Mouse (Mus musculus) hindbrain, embryonic 15.5 days (tissue): Measurements from ENCODE around the gene Mrps18b. TPM values are rescaled to one million over a fixed set of nuclear protein-coding genes. Genes with fewer than 3 reads are reported as not detected.

Source experiments
- ATAC-seq: fragments of 200-750 bp; cut with Nextera tagmentation; 2 replicates; pipeline ENCODE4 v1.8.0; 2017; ENCODE audit warnings: low read depth, moderate number of reproducible peaks, moderate TSS enrichment; ENCODE audit not compliant: low FRiP score
- H3K27ac ChIP-seq: fragments of 300-500 bp; sonication (generic); replicated peaks from 2 replicates; pipeline ENCODE4 v1.5.1; 2015; ENCODE audit warnings: mild to moderate bottlenecking, inconsistent platforms
- H3K27me3 ChIP-seq: fragments of 300-500 bp; sonication (generic); 2 replicates; pipeline ENCODE4 v1.6.1; 2015; ENCODE audit warnings: control low read depth, inconsistent platforms
- H3K36me3 ChIP-seq: fragments of 300-500 bp; sonication (generic); 2 replicates; pipeline ENCODE4 v1.6.1; 2015; ENCODE audit warnings: control low read depth, inconsistent platforms
- H3K4me1 ChIP-seq: fragments of 300-500 bp; sonication (generic); replicated peaks from 2 replicates; pipeline ENCODE4 v1.6.1; 2015; ENCODE audit warnings: control low read depth, inconsistent platforms
- H3K4me2 ChIP-seq: fragments of 300-500 bp; sonication (generic); 2 replicates; pipeline ENCODE4 v1.6.1; 2015; ENCODE audit warnings: moderate library complexity, mild to moderate bottlenecking, inconsistent platforms
- H3K4me3 ChIP-seq: fragments of 300-500 bp; sonication (generic); 2 replicates; pipeline ENCODE4 v1.5.1; 2015; ENCODE audit warnings: mild to moderate bottlenecking, inconsistent platforms
- H3K9ac ChIP-seq: fragments of 300-500 bp; sonication (generic); 2 replicates; pipeline ENCODE4 v1.6.1; 2015; ENCODE audit warnings: inconsistent platforms
- H3K9me3 ChIP-seq: fragments of 300-500 bp; sonication (generic); 2 replicates; pipeline ENCODE4 v1.6.1; 2016; ENCODE audit warnings: control low read depth, inconsistent platforms
- WGBS: fragments of 180-500 bp; shearing (Covaris S2); methylation state at CpG from one replicate; pipeline ENCODE4 v1.1.7; 2015; 5-methylcytosine and 5-hydroxymethylcytosine counted together
- polyA plus RNA-seq: library from polyadenylated mRNA; unstranded; fragments of >200 nt; fragmentation: Nextera tagmentation; extraction: Ambion mirVana; gene quantifications from 2 replicates; pipeline ENCODE4 v1.2.1, GENCODE M21; 2015

Gene Mrps18b
- polyA plus RNA-seq, 1 experiment from 2014 or later, result 59.1 TPM

DNA sequence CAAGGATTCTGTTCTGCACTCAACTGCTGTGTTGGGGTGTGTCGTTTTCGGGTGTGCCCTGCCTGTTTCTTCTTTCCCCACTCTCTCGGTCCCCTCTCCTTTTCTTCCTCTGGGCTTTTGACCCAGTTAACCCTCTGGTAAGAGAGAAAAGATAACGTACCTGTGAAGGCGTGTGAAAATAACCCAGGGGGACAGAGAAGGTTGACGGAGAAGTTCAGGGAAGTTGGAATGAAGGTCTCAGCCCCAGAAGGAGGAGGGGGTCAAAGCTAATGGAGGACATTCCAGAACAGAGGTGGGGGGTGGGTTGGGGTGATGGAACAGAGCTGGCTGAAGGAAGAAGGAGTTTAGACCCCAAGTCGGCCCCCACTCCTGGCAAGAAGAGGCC, 47.2 kb downstream of the Mrps18b start:
- peak overlapping the region; percentile 82 for H3K9ac ChIP-seq
- H3K9me3 ChIP-seq, result 0 out of 2 replicates have a peak, but pooled peaks cover 2% of the 10 kb centered on the region
- whole genome bisulfite sequencing, result 9% methylated on average over 7 of the region's 7 CpGs
- H3K4me2 ChIP-seq, result peak overlapping the region; percentile 90
- peaks cover 4% of the 10 kb centered on the region; the same call in 1 of the 2 replicates for H3K36me3 ChIP-seq
- peak overlapping the region; percentile 75 for H3K27ac ChIP-seq
- H3K4me1 ChIP-seq, result peaks cover 78% of the 10 kb centered on the region
- ATAC-seq, result no peak
- H3K27me3 ChIP-seq, result no peaks in the 10 kb centered on the region
- H3K4me3 ChIP-seq, result peak overlapping the region; percentile 67

DNA sequence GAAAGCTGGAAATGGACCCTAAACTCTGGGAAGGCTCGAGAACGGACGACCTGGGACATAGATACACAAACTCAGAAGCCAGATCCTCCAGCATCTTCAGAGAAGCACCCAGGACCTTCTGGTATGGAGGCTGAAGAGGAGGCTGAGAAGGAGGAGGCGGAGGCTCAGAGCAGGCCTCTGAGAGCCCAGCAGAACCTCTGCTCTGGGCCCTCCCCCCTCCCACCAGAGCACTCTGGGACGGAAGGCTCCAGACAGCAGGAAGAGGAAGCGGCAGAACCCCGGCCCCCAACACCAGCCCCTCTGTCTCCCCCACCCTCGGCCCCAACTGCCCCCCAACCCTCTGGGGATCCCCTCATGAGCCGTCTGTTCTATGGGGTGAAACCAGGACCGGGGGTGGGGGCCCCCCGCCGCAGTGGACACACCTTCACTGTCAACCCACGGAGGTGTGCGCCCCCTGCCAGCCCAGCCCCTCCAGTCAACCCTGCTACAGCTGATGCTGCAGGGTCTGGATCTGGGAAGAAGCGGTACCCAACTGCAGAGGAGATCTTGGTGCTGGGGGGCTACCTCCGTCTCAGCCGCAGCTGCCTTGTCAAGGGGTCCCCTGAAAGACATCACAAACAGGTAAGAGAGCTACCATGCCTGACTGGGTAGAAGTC, 47.9 kb downstream of the Mrps18b start:
- 25% methylated on average over 17 of the region's 17 CpGs for WGBS
- Histone ChIP-seq H3K9me3 (0 out of 2 replicates have a peak, but pooled peaks cover 2% of the 10 kb centered on the region), H3K4me1 (peaks cover 71% of the 10 kb centered on the region), H3K4me2 (peak overlapping the region; percentile 90), H3K4me3 (peak overlapping the region; percentile 67), H3K9ac (peak overlapping the region; percentile 82), H3K27ac (peak overlapping the region; percentile 75), H3K27me3 (no peaks in the 10 kb centered on the region), H3K36me3 (peaks cover 4% of the 10 kb centered on the region; the same call in 1 of the 2 replicates)
- no peak for ATAC-seq

DNA sequence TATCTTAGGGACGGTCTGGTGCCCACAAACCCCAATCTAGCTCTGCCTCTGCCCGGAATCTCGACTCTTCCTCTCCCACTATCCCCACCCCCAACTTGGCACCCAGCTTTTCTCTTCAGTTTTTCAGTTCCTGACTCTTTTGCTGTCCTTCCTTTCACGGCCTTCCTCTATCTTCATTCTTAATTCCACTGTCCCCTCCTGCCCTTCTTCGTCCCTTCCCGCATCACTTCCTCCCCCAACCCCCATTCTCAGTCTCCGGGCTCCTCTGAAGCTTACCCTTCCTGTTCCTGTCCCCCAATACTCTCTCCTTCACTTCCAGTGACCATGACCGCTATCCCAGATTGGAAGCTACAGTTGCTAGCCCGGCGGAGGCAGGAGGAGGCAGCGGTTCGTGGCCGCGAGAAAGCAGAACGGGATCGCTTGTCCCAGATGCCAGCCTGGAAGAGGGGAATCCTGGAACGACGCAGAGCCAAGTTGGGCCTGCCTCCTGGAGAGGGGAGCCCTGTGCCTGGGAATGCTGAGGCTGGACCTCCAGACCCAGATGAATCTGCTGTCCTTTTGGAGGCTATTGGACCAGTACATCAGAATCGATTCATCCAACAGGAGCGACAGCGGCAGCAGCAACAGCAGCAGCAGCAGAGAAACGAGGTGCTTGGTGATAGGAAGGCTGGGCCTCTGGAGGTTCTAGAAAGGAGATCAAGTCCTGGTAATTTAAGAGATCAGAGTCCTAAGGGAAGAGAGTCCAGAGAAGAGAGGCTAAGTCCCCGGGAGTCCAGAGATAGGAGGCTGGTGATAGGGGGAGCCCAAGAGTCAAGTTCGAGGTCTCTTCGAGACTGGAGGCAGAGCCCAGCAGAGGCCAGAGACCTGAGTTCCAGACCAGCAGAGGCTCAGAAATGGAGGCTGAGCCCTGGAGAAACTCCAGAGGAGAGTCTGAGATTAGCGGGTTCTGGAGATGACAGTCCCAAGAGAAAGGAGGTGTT, 49.0 kb downstream of the Mrps18b start:
- Histone ChIP-seq H3K4me2 (peak overlapping the region; percentile 90), H3K27ac (peak overlapping the region; percentile 98), H3K27me3 (no peaks in the 10 kb centered on the region), H3K36me3 (peaks cover 4% of the 10 kb centered on the region; the same call in 1 of the 2 replicates), H3K4me3 (peak overlapping the region; percentile 67), H3K9me3 (0 out of 2 replicates have a peak, but pooled peaks cover 2% of the 10 kb centered on the region), H3K4me1 (peaks cover 61% of the 10 kb centered on the region), H3K9ac (peak overlapping the region; percentile 82)
- ATAC-seq, result no peak
- 6% methylated on average over 26 of the region's 26 CpGs for WGBS

DNA sequence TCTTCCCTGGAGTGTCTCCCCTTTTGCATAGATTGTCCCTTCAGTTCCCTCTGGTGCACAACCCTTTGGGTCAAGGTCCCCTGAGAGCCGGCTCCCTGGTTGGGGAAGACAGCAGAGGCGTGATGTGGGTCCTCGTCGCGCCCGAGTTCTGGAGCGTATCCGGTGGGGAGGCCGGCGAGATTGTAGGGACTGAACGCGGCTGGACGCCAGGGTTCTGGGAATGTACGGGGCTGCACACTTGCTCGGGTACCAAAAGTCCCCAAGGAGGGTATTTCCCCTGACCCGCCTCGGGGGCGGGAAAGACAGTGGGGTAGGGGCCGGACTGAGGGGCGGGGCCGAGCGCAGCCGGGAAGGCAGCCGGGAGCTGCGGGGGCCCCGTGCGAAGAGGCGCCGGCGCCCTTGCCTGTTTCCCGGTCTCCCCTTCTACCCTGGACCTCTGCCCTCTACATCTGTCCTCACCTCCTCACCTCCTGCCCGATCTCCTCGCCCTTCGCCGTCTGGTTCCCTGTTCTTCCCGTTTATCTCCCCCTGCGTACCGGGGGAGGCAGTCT, 49.8 kb downstream of the Mrps18b start:
- peak; percentile 43 for ATAC-seq
- WGBS, result under 1% methylated on average over 34 of the region's 38 CpGs
- peaks cover 61% of the 10 kb centered on the region for H3K4me1 ChIP-seq
- H3K4me2 ChIP-seq, result peak overlapping the region; percentile 90
- peaks cover 4% of the 10 kb centered on the region; the same call in 1 of the 2 replicates for H3K36me3 ChIP-seq
- H3K27ac ChIP-seq, result peak overlapping the region; percentile 98
- peak overlapping the region; percentile 82 for H3K9ac ChIP-seq
- no peaks in the 10 kb centered on the region for H3K27me3 ChIP-seq
- H3K4me3 ChIP-seq, result peak overlapping the region; percentile 67
- 0 out of 2 replicates have a peak, but pooled peaks cover 2% of the 10 kb centered on the region for H3K9me3 ChIP-seq

DNA sequence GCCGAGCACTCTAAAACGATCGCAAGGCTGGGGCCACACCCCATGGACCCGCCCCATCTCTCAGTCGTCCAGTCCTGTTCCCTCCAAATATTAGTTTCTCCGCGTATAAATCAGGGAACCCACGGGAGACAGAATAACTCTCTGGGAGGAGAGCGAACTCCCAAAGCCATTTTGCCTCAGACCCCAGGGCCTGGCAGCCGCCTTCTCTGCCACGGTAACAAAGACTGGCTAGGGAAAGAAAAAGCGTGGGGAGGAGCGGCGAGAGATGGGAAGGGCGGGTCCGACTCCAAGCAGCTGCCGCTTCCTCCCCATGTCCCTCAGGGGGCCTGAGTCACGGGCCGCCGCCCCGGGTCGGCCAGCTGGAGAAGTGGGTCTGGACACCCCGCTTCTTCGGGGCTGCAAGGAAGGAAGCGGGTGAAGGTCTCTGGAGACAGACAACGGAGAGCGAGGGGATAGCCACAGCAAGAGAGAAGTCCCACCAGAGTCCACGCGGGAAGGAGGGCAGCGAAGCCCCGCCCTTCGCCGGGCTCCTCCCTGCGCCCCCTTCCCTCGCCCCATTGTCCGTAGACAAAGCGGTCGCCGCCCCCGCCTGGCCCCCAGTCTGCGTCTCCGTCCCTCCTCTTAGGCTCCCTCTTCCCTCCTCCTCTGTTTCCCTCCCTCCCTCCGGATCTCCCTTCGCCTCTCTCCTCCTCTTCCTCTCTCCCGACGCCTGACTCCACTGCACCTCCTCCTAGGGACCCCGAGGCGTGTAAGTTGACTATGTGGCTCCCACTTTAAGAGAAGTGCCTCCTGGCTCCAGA, 50.5 kb downstream of the Mrps18b start, which contains the start of gene Ppp1r18:
Gene Ppp1r18 (plus strand): TSS at position 113 of the 800 bp plus-strand sequence.
- Histone ChIP-seq H3K4me3 (peak within 1 kb of the TSS; percentile 67), H3K27ac (peak within 1 kb of the TSS; percentile 98), H3K9me3 (no peaks in the 10 kb centered on the region), H3K9ac (peak within 1 kb of the TSS; percentile 82), H3K4me2 (peak within 1 kb of the TSS; percentile 90), H3K36me3 (no peaks in the 10 kb centered on the region), H3K27me3 (no peaks in the 10 kb centered on the region), H3K4me1 (peaks cover 55% of the 10 kb centered on the region)
- peak; percentile 62 for ATAC-seq
- WGBS, result under 1% methylated on average over 36 of the region's 48 CpGs

DNA sequence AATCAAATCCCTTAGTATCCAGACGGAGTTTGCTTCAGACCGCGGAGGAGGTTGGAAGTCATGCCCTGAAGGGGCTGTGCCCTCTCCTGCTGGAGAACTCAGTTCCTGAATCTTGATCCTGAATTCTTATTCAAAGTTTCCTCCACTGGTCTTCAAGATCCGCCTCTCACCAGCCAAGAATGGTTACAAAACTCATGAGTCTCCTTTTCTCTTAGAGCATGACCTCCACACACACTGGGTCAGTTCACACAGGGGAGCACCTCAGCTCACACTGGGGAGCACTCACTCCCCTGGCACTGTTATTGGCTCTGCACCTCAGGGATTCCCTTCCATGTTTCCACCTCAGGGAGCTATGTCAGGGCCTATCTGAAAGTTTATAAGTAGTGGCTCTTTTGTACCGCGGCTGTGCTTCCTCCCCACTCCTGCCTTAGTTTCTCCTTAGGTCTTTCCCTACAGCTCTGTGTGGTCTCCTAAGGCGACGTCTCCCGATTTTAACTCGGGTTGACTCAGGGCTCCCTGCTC, 51.3 kb downstream of the Mrps18b start:
- whole genome bisulfite sequencing, result 20% methylated on average over 10 of the region's 10 CpGs
- H3K27ac ChIP-seq, result peak overlapping the region; percentile 98
- H3K4me1 ChIP-seq, result peaks cover 50% of the 10 kb centered on the region
- H3K4me2 ChIP-seq, result peak overlapping the region; percentile 90
- H3K4me3 ChIP-seq, result peak overlapping the region; percentile 67
- ATAC-seq, result no peak
- H3K9me3 ChIP-seq, result no peaks in the 10 kb centered on the region
- H3K9ac ChIP-seq, result peak overlapping the region; percentile 82
- no peaks in the 10 kb centered on the region for H3K27me3 ChIP-seq
- H3K36me3 ChIP-seq, result no peaks in the 10 kb centered on the region

DNA sequence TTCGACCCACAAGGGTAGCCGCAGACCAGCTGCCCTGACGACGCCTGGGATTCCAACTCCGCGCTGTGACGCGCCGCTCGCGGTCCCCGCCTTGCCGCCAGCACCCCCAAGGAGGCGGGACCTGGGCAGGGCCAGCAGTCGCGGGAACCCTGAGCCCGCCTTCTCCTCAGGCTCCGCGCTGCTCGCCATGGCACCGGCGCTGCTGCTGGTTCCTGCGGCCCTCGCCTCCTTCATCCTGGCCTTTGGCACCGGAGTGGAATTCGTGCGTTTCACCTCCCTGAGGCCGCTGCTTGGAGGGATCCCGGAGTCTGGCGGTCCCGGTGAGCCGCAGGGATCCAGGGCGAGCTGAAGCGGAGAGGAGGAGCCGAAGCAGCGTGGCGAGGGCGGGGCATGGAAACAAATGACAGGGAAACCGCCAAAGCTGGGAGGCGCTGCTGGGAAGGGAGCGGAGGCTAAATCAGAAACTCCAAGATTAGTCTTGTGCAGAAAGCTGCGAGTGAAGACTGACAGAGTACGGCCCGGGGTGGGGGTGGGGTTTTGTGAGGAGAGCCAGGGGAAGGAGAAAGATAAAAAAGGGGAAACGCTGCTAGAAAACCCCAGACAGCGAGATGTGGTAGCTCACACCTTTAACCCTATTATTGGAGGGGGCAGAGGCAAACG, 54.9 kb downstream of the Mrps18b start, which contains the start of gene Nrm:
Gene Nrm (plus strand): TSS at position 121 of the 660 bp plus-strand sequence.
- no peaks in the 10 kb centered on the region for H3K27me3 ChIP-seq
- H3K4me3 ChIP-seq, result peak within 1 kb of the TSS; percentile 85
- peak within 1 kb of the TSS; percentile 78 for H3K9ac ChIP-seq
- no peaks in the 10 kb centered on the region for H3K9me3 ChIP-seq
- peaks cover 18% of the 10 kb centered on the region for H3K36me3 ChIP-seq
- peaks cover 20% of the 10 kb centered on the region for H3K4me1 ChIP-seq
- 0% methylated on average over 47 of the region's 47 CpGs for WGBS
- peak within 1 kb of the TSS; percentile 97 for H3K27ac ChIP-seq
- ATAC-seq, result peak; percentile 93
- H3K4me2 ChIP-seq, result peak within 1 kb of the TSS; percentile 62

DNA sequence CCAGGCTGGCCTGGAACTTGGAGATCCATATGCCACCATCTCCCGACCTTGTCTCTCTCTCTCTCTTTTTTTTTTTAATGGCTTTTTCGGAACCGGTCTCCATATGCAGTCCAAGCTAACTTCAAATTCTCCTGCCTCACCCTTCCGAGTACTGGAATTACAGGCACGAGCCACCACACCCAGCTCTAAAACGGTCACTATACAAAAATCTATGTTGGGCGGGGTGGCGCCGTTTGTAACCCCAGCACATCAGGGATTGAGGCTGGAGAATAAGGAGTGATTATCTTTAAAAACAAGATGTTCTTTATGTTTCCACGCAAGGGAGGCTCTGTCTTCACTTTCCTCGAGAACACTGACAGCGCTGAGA, 55.4 kb downstream of the Mrps18b start:
- Histone ChIP-seq H3K4me3 (peak overlapping the region; percentile 85), H3K36me3 (peaks cover 18% of the 10 kb centered on the region), H3K9ac (peak overlapping the region; percentile 78), H3K27ac (peak overlapping the region; percentile 97), H3K4me1 (peaks cover 20% of the 10 kb centered on the region), H3K9me3 (no peaks in the 10 kb centered on the region), H3K4me2 (peak overlapping the region; percentile 62), H3K27me3 (no peaks in the 10 kb centered on the region)
- 4% methylated on average over 12 of the region's 12 CpGs for WGBS
- ATAC-seq, result peak; percentile 4; the same call in 1 of the 2 replicates
